Comparison of ENCODE assay signal across 8 mouse cellular contexts in the genomic region with DNA sequence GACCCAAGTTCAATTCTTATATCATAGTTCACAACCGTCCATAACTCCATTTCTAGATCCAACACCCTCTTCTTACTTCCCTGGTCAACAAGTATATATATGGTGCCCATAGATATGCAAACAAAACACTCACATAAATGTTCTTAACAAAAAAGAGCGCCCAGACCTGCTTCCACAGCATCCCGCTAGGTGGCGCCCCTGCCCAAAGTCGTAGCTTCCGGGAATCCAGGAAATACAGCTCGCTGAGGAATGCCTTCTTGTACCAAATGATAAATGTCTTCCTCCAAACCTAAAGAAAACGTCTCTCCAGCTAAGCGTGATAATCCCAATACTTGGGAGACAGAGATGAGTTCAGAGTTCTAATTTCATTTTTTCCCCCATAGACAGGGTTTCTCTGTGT. TPM values are rescaled to one million over a fixed set of nuclear protein-coding genes. Genes with fewer than 3 reads are reported as not detected.
DNase-seq lines count a peak whose midpoint lies in the region; ATAC-seq and TF ChIP-seq lines count a peak whose summit lies in the region.

No protein-coding gene starts in this region.

- peak overlapping the region; percentile 41 for H3K4me2 ChIP-seq in stomach, embryonic 16.5 days (ENCODE audit: low read depth, low read length)

- H3K9ac ChIP-seq in liver, adult 2 months (ENCODE audit: low read depth, low read length): no peak overlapping the region
- H3K9ac ChIP-seq in stomach, embryonic 16.5 days (ENCODE audit: low read length): 0 out of 2 replicates have a peak overlapping the region, but pooled peaks have one; percentile 27

- H3K36me3 ChIP-seq in embryonic facial prominence, embryonic 10.5 days (replicated peaks): no peaks in the 10 kb centered on the region
- H3K36me3 ChIP-seq in liver, adult 2 months (ENCODE audit: control insufficient read depth, insufficient read depth, low read length): no peaks in the 10 kb centered on the region
- no peaks in the 10 kb centered on the region for H3K36me3 ChIP-seq in stomach, embryonic 16.5 days (ENCODE audit: control insufficient read depth, insufficient read depth, low read length)

- no peaks in the 10 kb centered on the region for H3K79me2 ChIP-seq in liver, adult 2 months (ENCODE audit: control insufficient read depth, insufficient read depth, low read length)

- no peaks in the 10 kb centered on the region for H3K27me3 ChIP-seq in embryonic facial prominence, embryonic 10.5 days (replicated peaks; ENCODE audit: low read depth, poor library complexity, severe bottlenecking)
- H3K27me3 ChIP-seq in liver, adult 2 months (ENCODE audit: control insufficient read depth, insufficient read depth, low read length): no peaks in the 10 kb centered on the region
- H3K27me3 ChIP-seq in stomach, embryonic 16.5 days (ENCODE audit: control insufficient read depth, insufficient read depth, low read length): no peaks in the 10 kb centered on the region

- peak overlapping the region; percentile 21; the same call in 1 of the 2 replicates for H3K27ac ChIP-seq in embryonic facial prominence, embryonic 10.5 days (replicated peaks)
- no peak overlapping the region for H3K27ac ChIP-seq in liver, adult 2 months (replicated peaks; ENCODE audit: insufficient read depth, low read depth, low read length)
- no peak overlapping the region for H3K27ac ChIP-seq in stomach, embryonic 16.5 days (ENCODE audit: low read length)

- no peak for TF ChIP-seq POLR2A in liver, adult 2 months (IDR thresholded peaks at IDR 0.05; ENCODE audit: extremely low read depth, insufficient read depth, low read length)

- no peaks in the 10 kb centered on the region for H3K9me3 ChIP-seq in embryonic facial prominence, embryonic 10.5 days
- H3K9me3 ChIP-seq in stomach, embryonic 16.5 days (replicated peaks; ENCODE audit: control insufficient read depth, low read length): no peaks in the 10 kb centered on the region

- H3K4me3 ChIP-seq in embryonic facial prominence, embryonic 10.5 days: peak overlapping the region; percentile 35
- no peak overlapping the region for H3K4me3 ChIP-seq in liver, adult 2 months (ENCODE audit: insufficient read depth, low read depth, low read length)
- no peak overlapping the region for H3K4me3 ChIP-seq in stomach, embryonic 16.5 days (replicated peaks; ENCODE audit: low read length)

- TF ChIP-seq CTCF in liver, adult 2 months (IDR thresholded peaks at IDR 0.05; ENCODE audit: low read depth, low read length): peak; percentile 91

- peak; percentile 73 for DNase-seq in 3134 (ENCODE audit: extremely low read depth, insufficient read length, low spot score)
- peak; percentile 82 to 90 for DNase-seq in adrenal gland, adult 18-20 months (ENCODE audit: low spot score in 2 of 2)
- peak; percentile 86 for DNase-seq in embryonic facial prominence, embryonic 10.5 days (ENCODE audit: low spot score)
- DNase-seq in heart, adult 11 months: peak; percentile 94
- DNase-seq in kidney, adult 18-20 months: peak; percentile 85
- DNase-seq in liver, adult 2 months (ENCODE audit: extremely low read depth, low read depth, low spot score): peak; percentile 56

- peaks cover 46% of the 10 kb centered on the region for H3K4me1 ChIP-seq in embryonic facial prominence, embryonic 10.5 days
- H3K4me1 ChIP-seq in liver, adult 2 months (ENCODE audit: control insufficient read depth, insufficient read depth, low read length): 0 out of 2 replicates have a peak, but pooled peaks cover 3% of the 10 kb centered on the region
- peaks cover 7% of the 10 kb centered on the region; the same call in 1 of the 2 replicates for H3K4me1 ChIP-seq in stomach, embryonic 16.5 days (ENCODE audit: control insufficient read depth, insufficient read depth, low read length)

- WGBS in embryonic facial prominence, embryonic 10.5 days: 3% methylated on average over 9 of the region's 9 CpGs
- WGBS in liver, adult 2 months: 3% methylated on average over 9 of the region's 9 CpGs
- 7% methylated on average over 9 of the region's 9 CpGs for WGBS in stomach, embryonic 16.5 days

- 0 out of 2 replicates have a peak, but pooled peaks have one; percentile 37 for ATAC-seq in monocyte, adult 5-6 weeks (replicated peaks; ENCODE audit: insufficient number of reproducible peaks, low FRiP score, low TSS enrichment, poor library complexity, severe bottlenecking)
- no peak for ATAC-seq in stomach, embryonic 16.5 days (ENCODE audit: insufficient read depth, low FRiP score)

RNA-seq across cellular contexts. Expression of a gene that starts 9.0 kb away (rescaled TPM):
- total RNA-seq in adrenal gland, adult 18-20 months (2021): 10 to 100 TPM; 43.1 to 57.0 TPM
- polyA plus RNA-seq in embryonic facial prominence, embryonic 10.5 days (2016; fragmentation: Nextera tagmentation; extraction: Ambion mirVana): 14.8 and 16.0 TPM in 2 replicates
- total RNA-seq in liver, adult 2 months (2014; rRNA removed): 3.9 and 4.3 TPM in 2 replicates
- 2.2 and 2.8 TPM in 2 replicates for polyA plus RNA-seq in liver, adult 2 months (2012; rRNA removed)
- 54.4 to 71.6 TPM (median 54.8 TPM) in 3 replicates for total RNA-seq in monocyte, adult 5-6 weeks (2017)
- 142 and 180 TPM in 2 replicates for polyA plus RNA-seq in stomach, embryonic 16.5 days (2015; fragmentation: Nextera tagmentation; extraction: Ambion mirVana)

RNA-seq across cellular contexts. Expression of a gene that starts 13.7 kb away (rescaled TPM):
- under 1 TPM; 0.26 to 0.27 TPM for total RNA-seq in adrenal gland, adult 18-20 months (2021)
- polyA plus RNA-seq in embryonic facial prominence, embryonic 10.5 days (2016; fragmentation: Nextera tagmentation; extraction: Ambion mirVana): 0.16 and 0.19 TPM in 2 replicates
- not detected in 2 replicates for total RNA-seq in liver, adult 2 months (2014; rRNA removed)
- not detected in 2 replicates for polyA plus RNA-seq in liver, adult 2 months (2012; rRNA removed)
- 0.75 TPM in 1 of 3 replicates, not detected in the others for total RNA-seq in monocyte, adult 5-6 weeks (2017)
- polyA plus RNA-seq in stomach, embryonic 16.5 days (2015; fragmentation: Nextera tagmentation; extraction: Ambion mirVana): 0.21 and 0.24 TPM in 2 replicates
